Mouse (Mus musculus) thymus, postnatal 4 days (tissue): ENCODE measurements around the gene Frs3.
"Not testable (repeated sequence)": the region's sequence is repeated elsewhere in the genome, so short reads cannot be mapped to it uniquely, and the experiment has no call there.

Source experiments
- DNase-seq: peaks from one replicate; pipeline ENCODE4 v3.0.0; 2021

The Frs3 gene

GRCm38 (mm10) chr17:47688608-47689575 lies at the start of gene Frs3:
TSS of gene Frs3 (plus strand) at chr17:47689030.
- peak; percentile 75 for DNase-seq

DNA sequence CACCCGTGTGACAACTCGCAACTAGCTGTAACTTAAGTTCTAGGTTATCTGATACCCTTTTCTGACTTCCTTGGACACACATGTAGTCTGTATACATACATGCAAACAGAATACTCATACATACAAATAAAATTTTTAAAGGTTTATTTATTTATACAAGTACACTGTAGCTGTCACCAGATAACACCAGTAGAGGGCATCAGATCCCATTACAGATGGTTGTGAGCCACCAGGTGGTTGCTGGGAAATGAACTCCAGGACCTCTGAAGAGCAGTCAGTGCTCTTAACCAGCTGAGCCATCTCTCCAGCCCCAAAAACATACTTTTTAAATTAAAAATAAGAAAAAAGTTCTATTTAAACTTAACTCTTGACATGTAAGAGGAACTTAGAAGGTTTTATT lies 45.8 kb upstream of the Frs3 start:
- DNase-seq = no peak

- peak; percentile 47 for DNase-seq
Measured at GRCm38 (mm10) chr17:47646683-47647082, 42.1 kb upstream of the Frs3 start.

DNA sequence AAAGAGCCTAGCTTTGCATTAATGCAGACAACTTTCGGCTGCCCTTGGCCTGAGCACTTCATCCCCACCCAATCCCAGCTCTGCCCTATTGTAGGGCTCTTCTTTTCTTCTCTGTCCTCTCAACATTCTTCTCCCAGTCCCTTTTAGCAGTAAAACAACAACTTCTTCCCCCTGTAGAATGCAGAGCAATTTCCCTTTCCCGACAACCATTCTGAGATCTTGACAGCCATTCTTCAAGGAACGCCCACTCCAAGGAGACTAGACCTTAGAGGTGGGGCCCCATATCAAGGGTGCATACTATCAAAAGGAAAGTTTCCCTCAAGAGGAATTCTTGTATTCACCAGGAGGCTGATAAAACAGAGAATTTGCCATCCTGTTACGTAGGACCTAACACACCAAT lies 39.9 kb upstream of the Frs3 start:
- no peak for DNase-seq

GRCm38 (mm10) chr17:47651953-47652352 lies 36.9 kb upstream of the Frs3 start:
- DNase-seq = no peak

DNA sequence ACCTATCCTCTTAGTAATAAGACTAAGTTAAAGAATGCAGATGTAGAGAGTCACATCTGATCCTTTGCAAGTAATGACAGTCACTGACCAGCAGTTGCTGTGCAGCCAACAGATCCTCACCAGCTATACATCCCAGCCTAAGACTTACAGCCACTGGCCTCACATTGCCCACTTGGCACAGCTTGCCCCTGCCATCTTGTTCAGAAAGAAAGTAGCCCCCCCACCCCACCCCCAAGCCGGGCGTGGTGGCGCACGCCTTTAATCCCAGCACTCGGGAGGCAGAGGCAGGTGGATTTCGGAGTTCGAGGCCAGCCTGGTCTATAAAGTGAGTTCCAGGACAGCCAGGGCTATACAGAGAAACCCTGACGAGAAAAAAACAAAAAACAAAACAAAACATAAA lies 34.5 kb upstream of the Frs3 start:
- DNase-seq = not testable (repeated sequence)

GRCm38 (mm10) chr17:47655697-47656096 lies 33.1 kb upstream of the Frs3 start:
- DNase-seq = no peak

- DNase-seq = no peak
Measured at GRCm38 (mm10) chr17:47657901-47658300, 30.9 kb upstream of the Frs3 start.

GRCm38 (mm10) chr17:47658741-47659243 lies 30.0 kb upstream of the Frs3 start:
- DNase-seq = no peak

DNA sequence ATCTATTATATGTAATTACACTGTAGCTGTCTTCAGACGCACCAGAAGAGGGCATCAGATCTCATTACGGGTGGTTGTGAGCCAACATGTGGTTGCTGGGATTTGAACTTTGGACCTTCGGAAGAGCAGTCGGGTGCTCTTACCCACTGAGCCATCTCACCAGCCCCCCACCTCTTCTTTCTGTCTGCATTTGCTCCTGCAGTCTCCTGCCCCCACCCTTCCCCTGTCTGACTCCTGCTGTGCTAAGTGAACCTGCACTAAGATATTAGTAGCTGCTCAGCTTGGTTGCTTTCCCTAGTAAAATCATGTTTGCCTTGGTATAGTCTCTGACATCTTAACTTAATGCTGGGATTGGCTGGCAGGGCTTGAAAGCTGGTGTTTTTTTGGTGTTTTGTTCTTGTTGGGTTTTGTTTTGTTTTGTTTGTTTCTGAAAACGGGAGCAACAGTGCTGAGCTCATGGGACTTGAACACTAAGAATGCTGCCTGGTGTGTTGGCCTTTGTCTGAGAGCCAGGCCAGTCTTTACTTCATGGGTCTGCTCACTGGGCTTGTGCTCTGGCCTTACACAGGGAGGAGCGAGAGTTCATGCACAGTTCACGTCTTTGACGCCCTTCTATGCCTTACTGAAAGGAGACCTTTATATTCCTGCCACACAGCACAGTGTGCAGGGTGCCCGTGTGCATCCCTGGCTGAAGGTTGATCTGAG lies 25.7 kb upstream of the Frs3 start:
- DNase-seq = no peak

GRCm38 (mm10) chr17:47664474-47664873 lies 24.4 kb upstream of the Frs3 start:
- DNase-seq = no peak

DNA sequence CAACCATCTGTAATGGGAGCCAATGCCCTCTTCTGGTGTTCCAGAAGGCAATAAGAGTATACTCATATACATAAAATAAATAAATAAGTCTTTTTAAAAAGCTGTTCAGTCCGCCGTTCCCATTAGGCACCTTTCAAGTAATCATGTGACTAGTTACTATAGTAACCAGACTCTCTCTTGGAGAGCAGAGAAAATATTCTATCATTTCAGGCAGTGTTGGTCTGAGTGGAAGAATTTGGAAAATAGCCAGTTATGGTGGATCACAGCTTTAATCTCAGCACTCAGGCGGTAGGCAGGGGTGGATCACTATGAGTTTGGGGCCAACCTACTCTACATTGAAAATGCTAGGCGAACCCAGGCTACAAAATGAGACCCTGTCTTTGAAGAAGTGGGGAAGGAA lies 19.7 kb upstream of the Frs3 start:
- no peak for DNase-seq

DNA sequence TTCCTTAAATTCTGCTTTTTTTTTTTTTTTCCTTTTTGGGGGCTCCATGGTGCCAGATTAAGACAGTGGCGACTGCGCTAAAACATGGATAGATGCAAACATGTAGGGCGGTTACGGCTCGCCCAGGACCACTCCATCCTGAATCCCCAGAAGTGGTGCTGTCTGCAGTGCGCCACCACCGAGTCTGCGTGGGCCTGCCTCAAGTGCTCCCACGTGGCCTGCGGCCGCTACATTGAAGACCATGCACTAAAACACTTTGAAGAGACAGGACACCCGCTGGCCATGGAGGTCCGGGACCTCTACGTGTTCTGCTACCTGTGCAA lies 16.9 kb upstream of the Frs3 start:
- DNase-seq = no peak

- DNase-seq = no peak
Measured at GRCm38 (mm10) chr17:47672311-47673111, 16.3 kb upstream of the Frs3 start.

GRCm38 (mm10) chr17:47676581-47676980 lies 12.2 kb upstream of the Frs3 start:
- DNase-seq = peak; percentile 71

DNA sequence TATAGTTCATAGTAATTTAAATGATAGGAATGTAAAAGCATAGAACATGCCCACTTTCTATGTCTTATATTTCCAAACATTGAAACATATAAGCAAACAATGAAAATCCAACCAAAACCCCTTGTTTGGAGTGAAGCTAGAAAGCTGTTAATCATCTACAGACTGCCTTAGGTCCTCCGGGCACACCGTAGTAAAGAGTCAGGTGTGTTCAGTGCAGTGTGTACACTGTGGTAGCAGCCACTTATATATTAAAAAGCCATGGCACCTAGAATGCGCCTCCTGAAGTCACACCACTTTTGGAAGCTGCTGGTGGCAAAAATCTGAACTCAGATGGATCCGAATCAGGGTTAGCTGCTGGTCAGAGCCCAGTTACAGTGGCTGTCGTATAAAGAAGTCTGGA lies 10.6 kb upstream of the Frs3 start:
- DNase-seq = no peak

- DNase-seq = no peak
Measured at GRCm38 (mm10) chr17:47678702-47679101, 10.1 kb upstream of the Frs3 start.

DNA sequence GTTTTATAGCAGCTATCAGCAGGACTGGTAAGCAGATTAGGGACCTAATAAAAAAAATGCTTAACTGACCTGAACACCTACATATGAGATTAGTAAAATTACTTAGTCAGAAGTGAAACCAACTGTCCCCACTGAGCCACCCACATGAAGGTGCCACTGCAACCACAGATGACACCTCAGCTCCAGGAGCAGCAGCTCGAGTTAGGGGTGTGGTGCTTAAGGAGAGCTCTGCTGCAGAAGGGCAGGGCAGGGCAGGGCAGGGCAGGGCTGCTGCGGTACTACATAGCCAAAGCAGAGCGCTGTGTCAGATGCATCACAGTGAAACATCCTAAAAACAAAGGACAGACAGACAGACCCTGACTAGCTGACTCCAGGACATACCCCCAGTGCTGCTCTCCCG lies 6.0 kb upstream of the Frs3 start:
- no peak for DNase-seq

GRCm38 (mm10) chr17:47687409-47688343 lies 1.2 kb upstream of the Frs3 start:
- peak; percentile 96 for DNase-seq

DNA sequence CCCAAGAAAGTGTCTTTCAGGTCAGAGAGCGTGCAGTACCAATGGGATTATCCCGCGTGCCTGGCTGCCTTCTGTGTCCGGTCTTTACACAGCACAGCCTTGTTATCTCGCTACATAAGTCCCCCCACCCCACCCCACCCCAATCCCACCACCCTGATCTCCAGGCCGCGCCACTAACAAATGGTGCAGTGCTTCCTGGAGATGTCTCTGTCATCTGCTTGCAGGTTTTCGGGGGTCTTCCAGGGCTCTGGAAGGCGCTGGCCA lies 554 bp upstream of the Frs3 start, which contains the start of gene Tomm6:
Gene Tomm6, minus strand, starts transcription at position 43 of the 264 bp plus-strand sequence.
- DNase-seq = no peak

DNA sequence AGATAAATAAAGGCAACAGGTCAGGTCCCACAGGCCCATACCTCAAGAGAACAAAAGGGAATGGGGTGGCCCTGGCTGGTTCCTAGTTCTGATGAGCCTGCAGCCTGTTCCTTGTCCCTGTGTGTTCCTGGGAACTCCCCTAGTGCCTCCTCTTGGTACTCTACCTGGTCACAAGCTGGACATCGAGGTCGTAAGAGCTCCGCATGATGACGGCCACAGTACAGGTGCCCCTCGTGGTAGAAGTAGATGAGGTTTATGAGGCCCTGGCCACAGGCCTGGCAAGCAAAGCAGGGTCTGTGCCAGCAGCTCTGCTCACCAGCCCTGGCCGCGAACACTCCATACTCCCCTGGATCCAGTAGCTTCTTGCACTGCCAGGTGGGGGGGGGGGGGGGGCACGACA lies 1.1 kb downstream of the Frs3 start:
- DNase-seq = no peak

GRCm38 (mm10) chr17:47691650-47692049 lies 2.8 kb downstream of the Frs3 start:
- DNase-seq = no peak
